Mouse (Mus musculus): ENCODE results near the gene Fto. TPM values are rescaled to one million over a fixed set of nuclear protein-coding genes. Genes with fewer than 3 reads are reported as not detected.

The Fto gene
- polyA plus RNA-seq, 1 experiment from 2014 or later, result 110 TPM

DNA sequence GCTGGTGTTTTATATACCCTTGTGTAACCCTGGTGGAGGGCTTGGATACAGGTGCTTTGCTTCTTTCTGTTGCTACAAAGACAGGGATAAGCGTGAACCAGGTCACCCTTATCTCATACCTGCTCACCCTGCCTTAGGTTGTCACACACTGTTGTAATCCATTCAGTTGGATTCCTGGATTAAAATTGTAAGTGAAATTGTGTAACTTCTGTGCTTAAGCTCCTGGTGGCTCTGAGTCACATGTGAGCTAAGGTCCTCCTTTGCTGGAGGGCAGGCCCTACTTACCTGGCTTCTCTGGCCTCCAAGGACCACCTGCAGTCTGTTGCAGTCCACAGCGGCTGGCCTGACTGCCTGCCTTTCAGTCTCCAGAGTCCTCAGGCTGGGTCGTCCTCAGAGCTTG is 71.1 kb downstream of the Fto start:
- 69% methylated on average over 3 of the region's 3 CpGs for WGBS
- Histone ChIP-seq H3K27me3 (ENCODE audit: control insufficient read depth, insufficient read depth, low read length) (no peaks in the 10 kb centered on the region), H3K27ac (ENCODE audit: low read depth, low read length) (no peak overlapping the region)

DNA sequence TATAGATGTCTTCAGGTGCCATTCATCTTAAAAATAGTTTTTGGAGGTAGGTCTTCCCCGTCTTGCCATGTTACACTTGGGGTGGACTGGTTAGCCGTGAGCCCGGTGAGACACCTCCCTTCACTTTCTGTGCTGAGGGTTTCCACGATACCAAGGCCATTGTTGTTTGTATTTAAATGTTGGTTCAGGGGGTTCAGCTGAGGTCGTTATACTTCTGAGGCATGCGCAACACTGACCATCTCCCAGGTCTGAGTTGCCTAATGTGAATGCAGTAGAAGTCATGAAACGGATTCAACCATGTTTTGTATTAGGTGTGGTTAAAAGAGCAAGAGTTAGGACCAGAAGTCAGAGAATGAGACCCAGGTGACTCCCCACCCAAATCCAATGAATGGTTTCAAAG is 72.5 kb downstream of the Fto start:
- no peaks in the 10 kb centered on the region for H3K27me3 ChIP-seq (ENCODE audit: control insufficient read depth, insufficient read depth, low read length)
- ATAC-seq (ENCODE audit: low FRiP score) (no peak), DNase-seq (ENCODE audit: low spot score, missing footprints) (no peak)
- H3K27ac ChIP-seq (ENCODE audit: low read depth, low read length), result no peak overlapping the region
- H3K9me3 ChIP-seq (ENCODE audit: control insufficient read depth, low read length), result no peaks in the 10 kb centered on the region
- H3K9ac ChIP-seq (ENCODE audit: low read length), result no peak overlapping the region
- H3K36me3 ChIP-seq (ENCODE audit: control insufficient read depth, insufficient read depth, low read length), result no peaks in the 10 kb centered on the region
- no peak overlapping the region for H3K4me2 ChIP-seq
- H3K4me1 ChIP-seq (ENCODE audit: control insufficient read depth, insufficient read depth, low read length), result peaks cover 20% of the 10 kb centered on the region
- H3K4me3 ChIP-seq (ENCODE audit: low read depth, low read length), result no peak overlapping the region
- whole genome bisulfite sequencing, result 89% methylated on average over 7 of the region's 7 CpGs

More for the DNA sequence above, 71.1 kb downstream of the Fto start:
- Histone ChIP-seq H3K4me1 (ENCODE audit: control insufficient read depth, insufficient read depth, low read length) (peaks cover 23% of the 10 kb centered on the region), H3K36me3 (ENCODE audit: control insufficient read depth, insufficient read depth, low read length) (no peaks in the 10 kb centered on the region), H3K4me2 (no peak overlapping the region), H3K4me3 (ENCODE audit: low read depth, low read length) (no peak overlapping the region), H3K9ac (ENCODE audit: low read length) (no peak overlapping the region), H3K9me3 (ENCODE audit: control insufficient read depth, low read length) (no peaks in the 10 kb centered on the region)
- ATAC-seq (ENCODE audit: low FRiP score) (no peak; the same call in 1 of the 2 replicates), DNase-seq (ENCODE audit: low spot score, missing footprints) (no peak)

DNA sequence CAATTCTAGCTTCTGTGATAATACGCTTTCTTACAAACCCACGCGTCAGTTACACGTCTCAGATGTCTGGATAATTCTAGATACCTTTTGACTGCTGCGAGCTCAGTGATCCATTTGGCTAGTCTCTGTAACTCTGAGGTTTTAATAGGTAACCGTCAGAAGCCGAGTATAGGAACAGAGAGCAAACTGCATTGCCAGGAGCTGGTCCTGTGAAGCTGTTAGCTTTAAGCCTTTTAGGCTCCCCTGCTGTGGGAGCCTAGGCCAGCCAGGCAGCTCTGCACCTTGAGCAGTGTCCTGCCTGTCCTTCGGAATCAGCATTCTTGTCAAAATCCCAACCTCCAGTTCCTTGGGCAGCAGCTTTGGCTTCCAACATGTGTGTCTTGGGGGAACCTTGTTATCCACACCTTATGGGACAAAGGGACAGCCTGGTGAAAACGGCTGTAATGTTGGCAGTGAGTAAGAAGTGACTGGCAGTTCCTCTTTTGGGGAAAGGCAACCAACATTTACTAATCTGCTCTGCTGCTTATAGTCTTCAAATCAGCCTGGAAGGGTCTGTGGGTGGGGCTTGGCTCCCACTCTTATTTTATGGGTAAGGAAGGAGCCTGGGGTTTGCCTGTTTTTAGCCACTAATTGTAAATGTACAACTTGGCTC is 77.2 kb downstream of the Fto start:
- Histone ChIP-seq H3K36me3 (ENCODE audit: control insufficient read depth, insufficient read depth, low read length) (no peaks in the 10 kb centered on the region), H3K27ac (ENCODE audit: low read depth, low read length) (no peak overlapping the region), H3K4me2 (no peak overlapping the region), H3K27me3 (ENCODE audit: control insufficient read depth, insufficient read depth, low read length) (no peaks in the 10 kb centered on the region), H3K9me3 (ENCODE audit: control insufficient read depth, low read length) (no peaks in the 10 kb centered on the region), H3K4me1 (ENCODE audit: control insufficient read depth, insufficient read depth, low read length) (no peaks in the 10 kb centered on the region; the same call in 1 of the 2 replicates), H3K4me3 (ENCODE audit: low read depth, low read length) (no peak overlapping the region), H3K9ac (ENCODE audit: low read length) (no peak overlapping the region)
- 61% methylated on average over 9 of the region's 9 CpGs for WGBS
- ATAC-seq (ENCODE audit: low FRiP score) (no peak), DNase-seq (ENCODE audit: low spot score, missing footprints) (no peak)

DNA sequence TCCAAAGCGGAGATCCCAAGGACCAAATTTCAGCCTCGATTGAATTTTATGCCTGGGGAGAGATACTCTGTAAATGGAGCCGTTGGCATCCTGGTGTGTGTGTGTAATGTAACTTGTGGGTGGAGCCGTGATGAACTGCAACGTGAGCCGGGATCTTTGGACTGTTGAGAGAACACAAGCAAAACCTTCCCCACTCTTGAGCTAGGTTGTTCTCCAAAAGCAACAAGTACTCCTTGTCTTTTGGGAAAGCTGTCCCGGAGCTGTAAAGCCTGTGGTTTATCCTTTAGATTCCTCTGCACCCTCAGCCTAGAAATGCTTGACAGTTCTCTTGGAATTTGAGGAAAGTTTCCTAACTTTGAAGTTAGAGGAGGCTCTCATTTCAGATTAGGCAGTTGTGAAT is 78.9 kb downstream of the Fto start:
- 79% methylated on average over 7 of the region's 7 CpGs for WGBS
- Histone ChIP-seq H3K27ac (ENCODE audit: low read depth, low read length) (no peak overlapping the region), H3K4me2 (no peak overlapping the region), H3K4me3 (ENCODE audit: low read depth, low read length) (no peak overlapping the region), H3K4me1 (ENCODE audit: control insufficient read depth, insufficient read depth, low read length) (no peaks in the 10 kb centered on the region; the same call in 1 of the 2 replicates), H3K9ac (ENCODE audit: low read length) (no peak overlapping the region), H3K36me3 (ENCODE audit: control insufficient read depth, insufficient read depth, low read length) (no peaks in the 10 kb centered on the region), H3K9me3 (ENCODE audit: control insufficient read depth, low read length) (no peaks in the 10 kb centered on the region), H3K27me3 (ENCODE audit: control insufficient read depth, insufficient read depth, low read length) (no peaks in the 10 kb centered on the region)
- DNase-seq (ENCODE audit: low spot score, missing footprints) (no peak), ATAC-seq (ENCODE audit: low FRiP score) (no peak)

DNA sequence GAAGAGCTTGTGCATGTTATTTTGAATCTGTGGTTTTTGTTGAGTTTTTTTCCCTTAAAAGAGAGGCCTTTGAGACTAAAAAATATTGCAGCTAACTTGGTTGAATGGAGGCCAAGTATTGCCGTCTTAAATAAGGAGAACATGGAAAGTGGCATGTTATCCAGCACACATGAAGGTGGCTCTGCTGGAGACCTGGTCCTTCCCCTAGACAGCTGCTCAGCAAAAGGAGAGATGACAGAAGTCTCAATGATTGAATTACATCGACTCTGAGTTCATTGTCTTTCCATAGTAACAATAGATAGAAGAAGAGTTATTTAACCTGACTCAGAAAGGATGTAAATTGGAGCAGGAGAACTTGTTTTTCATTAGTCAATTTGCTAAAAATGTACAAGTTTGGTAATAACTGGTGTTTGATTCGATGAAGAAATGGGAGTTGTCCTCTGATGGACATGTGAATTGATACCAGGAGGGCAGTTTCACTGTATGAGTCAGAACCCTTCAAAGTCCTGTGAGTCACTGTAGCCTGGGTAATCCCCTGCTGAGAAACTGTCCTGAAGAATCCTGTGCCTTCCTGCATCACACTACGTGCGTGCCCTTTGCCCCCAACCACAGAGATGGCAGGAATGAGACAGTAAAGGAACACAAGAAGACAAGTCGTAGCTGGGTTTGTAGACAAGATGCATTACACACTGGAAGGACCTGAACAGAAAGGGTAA is 82.2 kb downstream of the Fto start:
- DNase-seq (ENCODE audit: low spot score, missing footprints), result no peak

DNA sequence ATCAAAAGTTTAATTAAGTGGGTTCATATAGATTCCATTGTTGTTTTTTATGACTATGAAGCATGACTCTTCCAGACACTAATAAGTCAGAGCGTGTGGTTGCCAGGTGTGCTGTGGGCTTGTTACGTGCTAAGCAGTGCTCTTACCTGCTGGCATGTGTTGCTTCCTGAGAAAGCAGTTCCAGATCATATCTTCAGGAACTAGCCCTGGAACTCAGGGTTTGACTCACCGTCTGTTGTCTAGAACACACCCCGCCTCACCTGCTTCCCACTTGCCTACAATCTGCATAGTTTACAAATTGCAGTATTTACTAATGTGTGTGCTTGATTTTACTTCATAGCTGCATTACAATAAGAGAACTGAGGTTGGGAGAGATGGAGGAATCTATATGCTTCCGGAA is 84.7 kb downstream of the Fto start:
- no peaks in the 10 kb centered on the region for H3K9me3 ChIP-seq (ENCODE audit: control insufficient read depth, low read length)

More for the DNA sequence above, 82.2 kb downstream of the Fto start:
- WGBS, result 80% methylated on average over 6 of the region's 6 CpGs
- Histone ChIP-seq H3K27me3 (ENCODE audit: control insufficient read depth, insufficient read depth, low read length) (no peaks in the 10 kb centered on the region), H3K4me1 (ENCODE audit: control insufficient read depth, insufficient read depth, low read length) (no peaks in the 10 kb centered on the region; the same call in 1 of the 2 replicates), H3K9ac (ENCODE audit: low read length) (no peak overlapping the region), H3K27ac (ENCODE audit: low read depth, low read length) (no peak overlapping the region), H3K4me2 (no peak overlapping the region), H3K4me3 (ENCODE audit: low read depth, low read length) (no peak overlapping the region), H3K9me3 (ENCODE audit: control insufficient read depth, low read length) (no peaks in the 10 kb centered on the region), H3K36me3 (ENCODE audit: control insufficient read depth, insufficient read depth, low read length) (no peaks in the 10 kb centered on the region)
- no peak for ATAC-seq (ENCODE audit: low FRiP score)

DNA sequence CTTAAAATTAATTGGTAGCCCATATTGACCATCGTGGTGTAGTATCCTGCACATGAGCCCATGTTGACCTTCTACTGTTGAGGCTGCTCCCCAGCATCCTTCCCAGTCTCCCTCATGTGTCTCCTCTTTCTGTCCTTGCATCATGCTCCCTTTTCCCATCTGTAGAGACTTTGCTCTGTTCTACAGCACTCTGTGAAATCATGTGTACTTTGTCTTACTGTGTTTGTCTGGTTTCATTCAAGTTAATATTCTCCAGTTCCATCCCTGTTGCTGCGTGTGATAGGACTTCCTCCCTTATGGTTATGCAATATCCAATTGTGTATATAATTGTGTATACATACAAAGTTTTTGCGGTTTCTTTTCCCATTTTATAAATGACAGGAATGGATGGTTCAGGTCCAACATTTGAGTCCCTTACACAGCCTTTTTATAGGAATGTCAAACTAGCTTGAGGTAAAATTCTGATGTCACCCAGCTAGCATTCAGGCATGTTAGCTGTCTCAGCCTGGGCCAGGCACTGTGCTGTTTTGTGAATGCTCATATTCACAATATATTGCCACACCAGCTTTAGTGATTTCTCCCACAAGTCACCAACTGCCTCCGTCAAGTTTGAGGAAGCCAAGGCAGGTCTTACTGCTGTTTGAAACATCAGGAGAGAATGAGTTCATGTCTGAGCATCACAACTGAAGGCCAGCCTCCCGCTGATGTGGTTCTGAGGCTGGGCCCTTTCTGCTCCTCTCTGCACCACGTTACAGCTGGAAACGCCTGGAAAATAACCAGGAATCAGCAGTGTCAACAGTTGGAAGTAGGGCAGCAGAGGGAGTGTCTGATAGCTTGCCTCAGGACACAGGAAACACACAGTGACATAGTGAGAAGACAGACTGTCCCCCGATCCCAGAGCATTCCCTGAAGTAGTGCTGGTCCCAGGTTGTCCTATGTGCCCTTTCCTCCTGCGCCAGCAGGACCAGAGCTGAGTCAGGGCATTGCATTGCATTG is 90.0 kb downstream of the Fto start:
- DNase-seq (ENCODE audit: low spot score, missing footprints), result no peak
- no peak overlapping the region for H3K27ac ChIP-seq (ENCODE audit: low read depth, low read length)
- H3K9ac ChIP-seq (ENCODE audit: low read length), result no peak overlapping the region
- no peak overlapping the region for H3K4me3 ChIP-seq (ENCODE audit: low read depth, low read length)
- no peak for ATAC-seq (ENCODE audit: low FRiP score)
- H3K4me1 ChIP-seq (ENCODE audit: control insufficient read depth, insufficient read depth, low read length), result no peaks in the 10 kb centered on the region
- no peaks in the 10 kb centered on the region for H3K9me3 ChIP-seq (ENCODE audit: control insufficient read depth, low read length)
- no peaks in the 10 kb centered on the region for H3K36me3 ChIP-seq (ENCODE audit: control insufficient read depth, insufficient read depth, low read length)
- 91% methylated on average over 9 of the region's 9 CpGs for WGBS
- no peaks in the 10 kb centered on the region for H3K27me3 ChIP-seq (ENCODE audit: control insufficient read depth, insufficient read depth, low read length)
- no peak overlapping the region for H3K4me2 ChIP-seq

More for the DNA sequence above, 84.7 kb downstream of the Fto start:
- Histone ChIP-seq H3K4me2 (no peak overlapping the region), H3K27me3 (ENCODE audit: control insufficient read depth, insufficient read depth, low read length) (no peaks in the 10 kb centered on the region), H3K9ac (ENCODE audit: low read length) (no peak overlapping the region), H3K36me3 (ENCODE audit: control insufficient read depth, insufficient read depth, low read length) (no peaks in the 10 kb centered on the region), H3K4me1 (ENCODE audit: control insufficient read depth, insufficient read depth, low read length) (no peaks in the 10 kb centered on the region; the same call in 1 of the 2 replicates), H3K27ac (ENCODE audit: low read depth, low read length) (no peak overlapping the region), H3K4me3 (ENCODE audit: low read depth, low read length) (no peak overlapping the region)
- 93% methylated on average over 5 of the region's 5 CpGs for WGBS
- ATAC-seq (ENCODE audit: low FRiP score), result no peak
- no peak for DNase-seq (ENCODE audit: low spot score, missing footprints)

DNA sequence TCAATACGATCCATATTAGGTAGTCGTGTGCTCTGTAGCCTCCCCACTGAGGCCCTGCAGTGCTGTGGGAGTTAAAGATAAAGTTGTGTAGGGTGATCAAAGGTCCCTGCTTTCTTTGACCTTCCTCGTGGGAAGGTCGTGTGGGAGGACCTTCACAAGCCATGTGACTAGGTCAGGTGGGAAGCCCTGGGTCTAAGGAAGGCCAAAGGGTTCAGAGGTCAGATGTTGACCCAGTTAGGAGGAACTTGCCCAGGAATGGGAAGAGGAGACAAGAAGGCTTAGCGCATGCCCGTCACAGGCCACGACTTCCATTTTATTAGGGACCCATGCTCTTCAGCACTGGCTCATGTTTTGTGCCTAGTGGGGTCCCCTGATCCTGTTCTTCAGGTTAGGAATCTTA is 91.0 kb downstream of the Fto start:
- 85% methylated on average over 7 of the region's 7 CpGs for WGBS
- Histone ChIP-seq H3K4me2 (no peak overlapping the region), H3K27ac (ENCODE audit: low read depth, low read length) (no peak overlapping the region), H3K9me3 (ENCODE audit: control insufficient read depth, low read length) (no peaks in the 10 kb centered on the region), H3K36me3 (ENCODE audit: control insufficient read depth, insufficient read depth, low read length) (peaks cover 2% of the 10 kb centered on the region), H3K4me1 (ENCODE audit: control insufficient read depth, insufficient read depth, low read length) (no peaks in the 10 kb centered on the region), H3K9ac (ENCODE audit: low read length) (no peak overlapping the region), H3K27me3 (ENCODE audit: control insufficient read depth, insufficient read depth, low read length) (no peaks in the 10 kb centered on the region), H3K4me3 (ENCODE audit: low read depth, low read length) (no peak overlapping the region)
- ATAC-seq (ENCODE audit: low FRiP score) (no peak), DNase-seq (ENCODE audit: low spot score, missing footprints) (no peak)
